ENCODE assay signal across 26 mouse cellular contexts in the genomic region with DNA sequence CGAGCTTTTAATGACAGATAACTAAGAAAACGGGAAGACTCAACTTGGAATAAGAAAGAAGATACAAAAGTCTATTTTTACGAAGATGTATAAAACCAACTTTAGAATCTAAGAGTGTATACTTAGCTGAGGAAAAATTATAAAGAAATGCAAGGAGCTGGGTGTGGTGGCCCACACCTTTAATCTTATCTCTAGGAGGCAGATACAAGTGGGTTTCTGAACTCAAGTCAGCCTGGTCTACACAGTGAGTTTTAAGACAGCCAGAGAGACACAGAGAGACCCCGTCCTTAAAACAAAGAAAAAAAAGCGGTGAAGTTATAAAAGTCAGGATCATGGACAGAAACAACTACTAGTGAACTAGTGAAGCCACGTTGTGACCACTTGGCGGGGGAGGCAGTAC. TPM values are rescaled to one million over a fixed set of nuclear protein-coding genes. Genes with fewer than 3 reads are reported as not detected.
DNase-seq lines count a peak whose midpoint lies in the region; ATAC-seq and TF ChIP-seq lines count a peak whose summit lies in the region.
"Had no signal": no experiment of that assay in that cellular context is flagged by ENCODE, and none has a peak within 500 bp of the region (broad histone marks: within the 10 kb centered on the region; RNA-seq: fewer than 3 reads in every experiment).

No protein-coding gene starts in this region.

- H3K4me1 ChIP-seq in liver, embryonic 11.5 days (replicated peaks; ENCODE audit: control insufficient read depth, insufficient read depth, low read length), result peaks cover 6% of the 10 kb centered on the region
- H3K4me1 ChIP-seq in liver, postnatal 0 days (ENCODE audit: insufficient read depth), result no peaks in the 10 kb centered on the region
- no peaks in the 10 kb centered on the region for H3K4me1 ChIP-seq in lung, postnatal 0 days (ENCODE audit: insufficient read depth, low read depth, low read length)
- peaks cover 14% of the 10 kb centered on the region for H3K4me1 ChIP-seq in liver, embryonic 15.5 days (replicated peaks)
- H3K4me1 ChIP-seq in hindbrain, embryonic 12.5 days, result no peaks in the 10 kb centered on the region
- H3K4me1 ChIP-seq: embryonic facial prominence, embryonic 10.5 days; embryonic facial prominence, embryonic 13.5 days; forebrain, embryonic 12.5 days; forebrain, embryonic 15.5 days; hindbrain, embryonic 13.5 days had no signal

- TF ChIP-seq CTCF in liver, postnatal 0 days (IDR thresholded peaks at IDR 0.05; ENCODE audit: low read depth), result no peak
- TF ChIP-seq CTCF in lung, postnatal 0 days (IDR thresholded peaks at IDR 0.05), result no peak

- 74% methylated on average over 7 of the region's 7 CpGs for WGBS in liver, embryonic 11.5 days
- WGBS in liver, postnatal 0 days (ENCODE audit: insufficient replicate concordance), result 71% methylated on average over 7 of the region's 7 CpGs
- 52% methylated on average over 7 of the region's 7 CpGs for WGBS in lung, postnatal 0 days
- 51% methylated on average over 7 of the region's 7 CpGs for WGBS in liver, embryonic 15.5 days (ENCODE audit: insufficient replicate concordance)
- 88% methylated on average over 7 of the region's 7 CpGs for WGBS in hindbrain, embryonic 12.5 days

- no peaks in the 10 kb centered on the region for H3K9me3 ChIP-seq in liver, embryonic 11.5 days (ENCODE audit: control insufficient read depth, low read length)
- H3K9me3 ChIP-seq in liver, postnatal 0 days (ENCODE audit: low read length), result no peaks in the 10 kb centered on the region
- H3K9me3 ChIP-seq in lung, postnatal 0 days (ENCODE audit: low read length), result no peaks in the 10 kb centered on the region
- no peaks in the 10 kb centered on the region for H3K9me3 ChIP-seq in liver, embryonic 15.5 days (replicated peaks)
- no peaks in the 10 kb centered on the region for H3K9me3 ChIP-seq in hindbrain, embryonic 12.5 days (replicated peaks)
- H3K9me3 ChIP-seq: embryonic facial prominence, embryonic 10.5 days; embryonic facial prominence, embryonic 13.5 days; forebrain, embryonic 12.5 days; forebrain, embryonic 15.5 days; G1E; hindbrain, embryonic 13.5 days had no signal

- no peak for TF ChIP-seq EP300 in liver, postnatal 0 days (IDR thresholded peaks at IDR 0.05; ENCODE audit: low read depth)
- no peak for TF ChIP-seq EP300 in lung, postnatal 0 days (IDR thresholded peaks at IDR 0.05)

- no peaks in the 10 kb centered on the region for H3K27me3 ChIP-seq in liver, embryonic 11.5 days (replicated peaks; ENCODE audit: control insufficient read depth, insufficient read depth, low read length)
- no peaks in the 10 kb centered on the region for H3K27me3 ChIP-seq in liver, postnatal 0 days (ENCODE audit: insufficient read depth, low read length)
- H3K27me3 ChIP-seq in lung, postnatal 0 days (replicated peaks; ENCODE audit: insufficient read depth, low read length), result no peaks in the 10 kb centered on the region
- H3K27me3 ChIP-seq in liver, embryonic 15.5 days, result no peaks in the 10 kb centered on the region
- H3K27me3 ChIP-seq in hindbrain, embryonic 12.5 days, result no peaks in the 10 kb centered on the region
- H3K27me3 ChIP-seq: CH12.LX; embryonic facial prominence, embryonic 13.5 days; forebrain, embryonic 12.5 days; forebrain, embryonic 15.5 days; hindbrain, embryonic 13.5 days had no signal

- no peak overlapping the region for H3K9ac ChIP-seq in liver, embryonic 11.5 days (ENCODE audit: low read depth, low read length)
- no peak overlapping the region for H3K9ac ChIP-seq in liver, postnatal 0 days (replicated peaks)
- H3K9ac ChIP-seq in lung, postnatal 0 days (replicated peaks; ENCODE audit: low read depth), result no peak overlapping the region
- H3K9ac ChIP-seq in liver, embryonic 15.5 days, result no peak overlapping the region
- no peak overlapping the region for H3K9ac ChIP-seq in hindbrain, embryonic 12.5 days
- H3K9ac ChIP-seq: embryonic facial prominence, embryonic 13.5 days; forebrain, embryonic 12.5 days; forebrain, embryonic 15.5 days; hindbrain, embryonic 13.5 days had no signal

- ATAC-seq in liver, embryonic 11.5 days (replicated peaks; ENCODE audit: low FRiP score), result 0 out of 2 replicates have a peak, but pooled peaks have one; percentile 56
- ATAC-seq in liver, postnatal 0 days, result no peak
- ATAC-seq in lung, postnatal 0 days, result peak; percentile 30; the same call in 1 of the 2 replicates
- peak; percentile 68; the same call in 1 of the 2 replicates for ATAC-seq in liver, embryonic 15.5 days (ENCODE audit: insufficient read depth)
- no peak for ATAC-seq in hindbrain, embryonic 12.5 days (ENCODE audit: low FRiP score)
- ATAC-seq: forebrain, embryonic 15.5 days; hindbrain, embryonic 16.5 days had no signal

- H3K27ac ChIP-seq in liver, embryonic 11.5 days (ENCODE audit: low read depth, low read length), result no peak overlapping the region
- no peak overlapping the region for H3K27ac ChIP-seq in liver, postnatal 0 days (ENCODE audit: low read depth)
- no peak overlapping the region for H3K27ac ChIP-seq in lung, postnatal 0 days (ENCODE audit: low read length)
- no peak overlapping the region for H3K27ac ChIP-seq in liver, embryonic 15.5 days (replicated peaks)
- H3K27ac ChIP-seq in hindbrain, embryonic 12.5 days, result no peak overlapping the region
- H3K27ac ChIP-seq: embryonic facial prominence, embryonic 10.5 days; embryonic facial prominence, embryonic 13.5 days; forebrain, embryonic 12.5 days; forebrain, embryonic 15.5 days; hindbrain, embryonic 13.5 days had no signal

- no peaks in the 10 kb centered on the region for H3K36me3 ChIP-seq in liver, embryonic 11.5 days (ENCODE audit: control insufficient read depth, insufficient read depth, low read length)
- no peaks in the 10 kb centered on the region for H3K36me3 ChIP-seq in liver, postnatal 0 days (replicated peaks; ENCODE audit: insufficient read depth, low read length)
- no peaks in the 10 kb centered on the region for H3K36me3 ChIP-seq in lung, postnatal 0 days (ENCODE audit: insufficient read depth, low read length)
- H3K36me3 ChIP-seq in liver, embryonic 15.5 days (replicated peaks), result no peaks in the 10 kb centered on the region
- no peaks in the 10 kb centered on the region for H3K36me3 ChIP-seq in hindbrain, embryonic 12.5 days
- H3K36me3 ChIP-seq: embryonic facial prominence, embryonic 10.5 days; embryonic facial prominence, embryonic 13.5 days; forebrain, embryonic 12.5 days; forebrain, embryonic 15.5 days; G1E; hindbrain, embryonic 13.5 days had no signal

- DNase-seq in liver, embryonic 11.5 days (ENCODE audit: low spot score), result no peak
- DNase-seq in liver, postnatal 0 days, result no peak
- DNase-seq in lung, postnatal 0 days (ENCODE audit: low spot score), result no peak
- DNase-seq in lung, postnatal 10 days, result no peak
- no peak for DNase-seq in layer of hippocampus, postnatal 25 days (ENCODE audit: extremely low spot score in 1 of 2, low spot score in 1 of 2)
- DNase-seq: adrenal gland, adult 2 months; adrenal gland, postnatal 14 days; B cell, adult 2 months; cerebellum, adult 11 months; cerebellum, adult 2 months; cerebellum, adult 9-11 months; cerebellum, postnatal 36 days; embryo, embryonic 11 days; gastrocnemius, postnatal 25 days had no signal

- no peak overlapping the region for H3K4me3 ChIP-seq in liver, embryonic 11.5 days (ENCODE audit: low read depth, low read length)
- H3K4me3 ChIP-seq in liver, postnatal 0 days (ENCODE audit: low read depth, low read length), result no peak overlapping the region
- H3K4me3 ChIP-seq in lung, postnatal 0 days (ENCODE audit: low read depth, low read length), result no peak overlapping the region
- no peak overlapping the region for H3K4me3 ChIP-seq in liver, embryonic 15.5 days (replicated peaks)
- no peak overlapping the region for H3K4me3 ChIP-seq in hindbrain, embryonic 12.5 days
- H3K4me3 ChIP-seq: embryonic facial prominence, embryonic 10.5 days; embryonic facial prominence, embryonic 13.5 days; erythroblast, embryonic 14.5 days; forebrain, embryonic 12.5 days; forebrain, embryonic 15.5 days; hindbrain, embryonic 13.5 days had no signal

- H3K4me2 ChIP-seq in liver, embryonic 11.5 days, result 0 out of 2 replicates have a peak overlapping the region, but pooled peaks have one; percentile 20
- no peak overlapping the region for H3K4me2 ChIP-seq in liver, postnatal 0 days (ENCODE audit: low read depth, low read length)
- H3K4me2 ChIP-seq in lung, postnatal 0 days (replicated peaks; ENCODE audit: low read depth, low read length), result no peak overlapping the region
- peak overlapping the region; percentile 24; the same call in 1 of the 2 replicates for H3K4me2 ChIP-seq in liver, embryonic 15.5 days
- H3K4me2 ChIP-seq in hindbrain, embryonic 12.5 days (replicated peaks), result no peak overlapping the region
- H3K4me2 ChIP-seq: embryonic facial prominence, embryonic 13.5 days; forebrain, embryonic 12.5 days; forebrain, embryonic 15.5 days; heart, embryonic 11.5 days; hindbrain, embryonic 13.5 days had no signal

RNA-seq across cellular contexts. Expression of a gene that starts 10.6 kb away (rescaled TPM):
- 0.15 TPM in 1 of 2 replicates, not detected in the other for polyA plus RNA-seq in liver, embryonic 11.5 days (2014; fragmentation: Nextera tagmentation; extraction: Ambion mirVana)
- polyA plus RNA-seq in liver, postnatal 0 days (2015; fragmentation: Nextera tagmentation; extraction: Ambion mirVana), result 0.04 and 0.05 TPM in 2 replicates
- polyA plus RNA-seq in lung, postnatal 0 days (2015; fragmentation: Nextera tagmentation; extraction: Ambion mirVana), result 4.5 and 5.7 TPM in 2 replicates
- polyA plus RNA-seq in liver, embryonic 15.5 days (2015; fragmentation: Nextera tagmentation; extraction: Ambion mirVana), result 0.03 TPM in 1 of 2 replicates, not detected in the other
- under 1 TPM; 0.17 to 0.28 TPM for total RNA-seq in layer of hippocampus, postnatal 25 days (2021)
- polyA plus RNA-seq in hindbrain, embryonic 12.5 days (2016; fragmentation: Nextera tagmentation; extraction: Ambion mirVana), result 0.19 and 0.43 TPM in 2 replicates
- total RNA-seq: CH12.LX had no signal
- polyA plus RNA-seq: erythroblast, embryonic 14.5 days; G1E had no signal

RNA-seq across cellular contexts. Expression of a gene that starts 26.2 kb away (rescaled TPM):
- polyA plus RNA-seq in liver, embryonic 11.5 days (2014; fragmentation: Nextera tagmentation; extraction: Ambion mirVana), result 53.3 and 56.5 TPM in 2 replicates
- 18.2 and 19.5 TPM in 2 replicates for polyA plus RNA-seq in liver, postnatal 0 days (2015; fragmentation: Nextera tagmentation; extraction: Ambion mirVana)
- polyA plus RNA-seq in lung, postnatal 0 days (2015; fragmentation: Nextera tagmentation; extraction: Ambion mirVana), result 18.5 and 19.8 TPM in 2 replicates
- 33.5 and 33.9 TPM in 2 replicates for polyA plus RNA-seq in liver, embryonic 15.5 days (2015; fragmentation: Nextera tagmentation; extraction: Ambion mirVana)
- total RNA-seq in layer of hippocampus, postnatal 25 days (2021), result 10 to 100 TPM; 20.6 to 23.5 TPM
- polyA plus RNA-seq in hindbrain, embryonic 12.5 days (2016; fragmentation: Nextera tagmentation; extraction: Ambion mirVana), result 64.9 and 69.3 TPM in 2 replicates

Comparison
In these comparisons a context has a peak if more than half of its experiments do, and no peak if none do; other contexts are left out.
1. ATAC-seq: peak in liver, embryonic 11.5 days (single experiment), lung, postnatal 0 days (single experiment) and liver, embryonic 15.5 days (single experiment); none in liver, postnatal 0 days (single experiment) and hindbrain, embryonic 12.5 days (single experiment).
2. H3K4me2 ChIP-seq: peak in liver, embryonic 11.5 days (single experiment) and liver, embryonic 15.5 days (single experiment); none in liver, postnatal 0 days (single experiment), lung, postnatal 0 days (single experiment) and hindbrain, embryonic 12.5 days (single experiment).